Mouse (Mus musculus): ENCODE measurements around the gene Calcoco1. TPM values are rescaled to one million over a fixed set of nuclear protein-coding genes. Genes with fewer than 3 reads are reported as not detected.
A peak's percentile ranks its signal among the peaks of the same experiment; 100 is the strongest.

Calcoco1 gene
- total and polyA plus RNA-seq, 3 experiments = 2.9 to 19.0 TPM; not detected in 1

- peak; percentile 86 for TF ChIP-seq RAD21 (IDR thresholded peaks at IDR 0.05; ENCODE audit: low read depth, low read length)
- TF ChIP-seq MYB (IDR thresholded peaks at IDR 0.05; ENCODE audit: low read depth, low read length) = no peak
- peak; percentile 83 for TF ChIP-seq ZC3H11A (IDR thresholded peaks at IDR 0.05; ENCODE audit: low read depth, low read length)
- peak; percentile 56; the same call in 1 of the 2 replicates for TF ChIP-seq MXI1 (IDR thresholded peaks at IDR 0.05; ENCODE audit: low read depth, low read length)
- no peak for TF ChIP-seq CHD1 (IDR thresholded peaks at IDR 0.05; ENCODE audit: low read depth, low read length)
- peak in 1 of 2 experiments; percentile 29; a peak in 1 of 4 replicates for TF ChIP-seq EP300 (IDR thresholded peaks at IDR 0.05; ENCODE audit: low read depth in 1 of 2, low read length in 2 of 2)
Measured at GRCm38 (mm10) chr15:102742589-102742988, 20.6 kb upstream of the Calcoco1 start (continued).

- Histone ChIP-seq H3K9me3 (replicated peaks; ENCODE audit: insufficient read depth, low read length) (no peaks in the 10 kb centered on the region), H3K27ac (ENCODE audit: control insufficient read depth, low read depth, low read length) (no peak overlapping the region), H3K79me2 (ENCODE audit: control insufficient read depth, insufficient read depth, low read length, poor library complexity) (no peaks in the 10 kb centered on the region), H3K4me1 (ENCODE audit: control insufficient read depth in 1 of 2, insufficient read depth in 2 of 2, low read length in 2 of 2) (peaks cover 0 to 2% of the 10 kb centered on the region in 2 experiments; a peak in 2 of 4 replicates), H3K36me3 (ENCODE audit: control insufficient read depth in 1 of 2, insufficient read depth in 2 of 2, low read length in 2 of 2) (0 out of 4 replicates have a peak, but pooled peaks cover 0 to 3% of the 10 kb centered on the region in 2 experiments), H3K9ac (ENCODE audit: control insufficient read depth, low read depth, low read length, poor library complexity, severe bottlenecking) (no peak overlapping the region), H3K27me3 (ENCODE audit: control insufficient read depth in 1 of 2, insufficient read depth in 2 of 2, low read length in 2 of 2) (peaks cover 2 to 8% of the 10 kb centered on the region in 2 experiments; a peak in 3 of 4 replicates), H3K4me3 (ENCODE audit: control insufficient read depth in 1 of 2, insufficient read depth in 1 of 2, low read depth in 2 of 2, low read length in 2 of 2) (peak overlapping the region; percentile 4 to 16; a peak in 1 of 4 replicates)
- DNase-seq (ENCODE audit: low read depth, low spot score) = peak; percentile 83
- TF ChIP-seq SIN3A (IDR thresholded peaks at IDR 0.05; ENCODE audit: low read length) (no peak), JUND (IDR thresholded peaks at IDR 0.05; ENCODE audit: low read depth, low read length) (no peak), MAFK (IDR thresholded peaks at IDR 0.05; ENCODE audit: borderline replicate concordance, low read depth, low read length) (no peak), RAD21 (IDR thresholded peaks at IDR 0.05; ENCODE audit: low read depth, low read length) (peak; percentile 74), MYC (IDR thresholded peaks at IDR 0.05; ENCODE audit: low read depth, low read length) (no peak), CTCF (IDR thresholded peaks at IDR 0.05 in 2 of 3, conservative IDR thresholded peaks at IDR 0.05 in 1 of 3; ENCODE audit: control insufficient read depth in 1 of 3, insufficient read depth in 1 of 3, low read depth in 2 of 3, low read length in 3 of 3, poor library complexity in 1 of 3, severe bottlenecking in 1 of 3) (peak; percentile 92 to 94 (median 94)), E2F4 (IDR thresholded peaks at IDR 0.05; ENCODE audit: borderline replicate concordance, low read depth, low read length) (no peak), RCOR1 (IDR thresholded peaks at IDR 0.05; ENCODE audit: low read depth, low read length) (no peak), ELF1 (IDR thresholded peaks at IDR 0.05; ENCODE audit: low read depth, low read length) (0 out of 2 replicates have a peak, but pooled peaks have one; percentile 32), UBTF (IDR thresholded peaks at IDR 0.05; ENCODE audit: borderline replicate concordance, insufficient read depth, low read depth, low read length) (no peak), KAT2A (conservative IDR thresholded peaks at IDR 0.05; ENCODE audit: low read depth, low read length) (no peak), NELFE (IDR thresholded peaks at IDR 0.05; ENCODE audit: low read depth, low read length) (no peak), CHD2 (IDR thresholded peaks at IDR 0.05; ENCODE audit: low read length) (no peak), SMC3 (IDR thresholded peaks at IDR 0.05; ENCODE audit: low read depth, low read length) (peak; percentile 85), GATA1 (IDR thresholded peaks at IDR 0.05; ENCODE audit: low read depth, low read length) (no peak), ZC3H11A (IDR thresholded peaks at IDR 0.05; ENCODE audit: low read depth, low read length) (peak; percentile 38; the same call in 1 of the 2 replicates)
Measured at GRCm38 (mm10) chr15:102739520-102740297, 17.7 kb upstream of the Calcoco1 start.

Measured in MEL (cell line).